Mouse (Mus musculus): ENCODE measurements at regions not wholly inside any gene's neighbourhood (a gene's known extent, or its start where the extent isn't known, plus 50 kb on each side); places are given as distances from the start of the nearest gene placed in this dataset.

GRCm38 (mm10) chr1:67359824-67360223 lies 237.0 kb downstream of the Cps1 start:
- no peak for DNase-seq (ENCODE audit: low spot score in 2 of 2)

- no peak for DNase-seq (ENCODE audit: low spot score in 2 of 2)
Measured at GRCm38 (mm10) chr1:67366038-67366437, 243.2 kb downstream of the Cps1 start.

GRCm38 (mm10) chr1:67366485-67366884 lies 243.7 kb downstream of the Cps1 start:
- DNase-seq (ENCODE audit: low spot score in 2 of 2), result no peak

- DNase-seq (ENCODE audit: low spot score in 2 of 2), result no peak
Measured at GRCm38 (mm10) chr1:67382366-67382765, 259.5 kb downstream of the Cps1 start.

GRCm38 (mm10) chr1:67385377-67385776 lies 262.6 kb downstream of the Cps1 start:
- DNase-seq (ENCODE audit: low spot score in 2 of 2), result no peak

GRCm38 (mm10) chr1:67386877-67387276 lies 264.1 kb downstream of the Cps1 start:
- no peak for DNase-seq (ENCODE audit: low spot score in 2 of 2)

GRCm38 (mm10) chr1:67397757-67398446 lies 275.1 kb downstream of the Cps1 start:
- DNase-seq (ENCODE audit: low spot score in 2 of 2), result peak; percentile 33

GRCm38 (mm10) chr1:67409531-67409930 lies 286.7 kb downstream of the Cps1 start:
- no peak for DNase-seq (ENCODE audit: low spot score in 2 of 2)

- DNase-seq (ENCODE audit: low spot score in 2 of 2), result no peak
Measured at GRCm38 (mm10) chr1:67417196-67417595, 294.4 kb downstream of the Cps1 start.

GRCm38 (mm10) chr1:67428398-67428797 lies 305.6 kb downstream of the Cps1 start:
- no peak for DNase-seq (ENCODE audit: low spot score in 2 of 2)

GRCm38 (mm10) chr1:67450831-67451230 lies 328.0 kb downstream of the Cps1 start:
- no peak for DNase-seq (ENCODE audit: low spot score in 2 of 2)

- no peak for DNase-seq (ENCODE audit: low spot score in 2 of 2)
Measured at GRCm38 (mm10) chr1:67464203-67464602, 341.4 kb downstream of the Cps1 start.

GRCm38 (mm10) chr1:67465527-67465926 lies 342.7 kb downstream of the Cps1 start:
- no peak for DNase-seq (ENCODE audit: low spot score in 2 of 2)

GRCm38 (mm10) chr1:67477006-67477405 lies 354.2 kb downstream of the Cps1 start:
- no peak for DNase-seq (ENCODE audit: low spot score in 2 of 2)

GRCm38 (mm10) chr1:67477966-67478365 lies 355.1 kb downstream of the Cps1 start:
- no peak for DNase-seq (ENCODE audit: low spot score in 2 of 2)

GRCm38 (mm10) chr1:67481974-67482373 lies 359.1 kb downstream of the Cps1 start:
- DNase-seq (ENCODE audit: low spot score in 2 of 2), result no peak

- no peak for DNase-seq (ENCODE audit: low spot score in 2 of 2)
Measured at GRCm38 (mm10) chr1:67504140-67504539, 381.3 kb downstream of the Cps1 start.

GRCm38 (mm10) chr1:67505746-67506145 lies 382.9 kb downstream of the Cps1 start:
- DNase-seq (ENCODE audit: low spot score in 2 of 2), result peak; percentile 27 to 45

- no peak for DNase-seq (ENCODE audit: low spot score in 2 of 2)
Measured at GRCm38 (mm10) chr1:67518295-67518694, 395.5 kb downstream of the Cps1 start.

GRCm38 (mm10) chr1:67558728-67559127 lies 435.9 kb downstream of the Cps1 start:
- DNase-seq (ENCODE audit: low spot score in 2 of 2), result no peak

- no peak for DNase-seq (ENCODE audit: low spot score in 2 of 2)
Measured at GRCm38 (mm10) chr1:67559179-67559578, 436.4 kb downstream of the Cps1 start.

- DNase-seq (ENCODE audit: low spot score in 2 of 2), result no peak
Measured at GRCm38 (mm10) chr1:67571616-67572015, 448.8 kb downstream of the Cps1 start.

- no peak for DNase-seq (ENCODE audit: low spot score in 2 of 2)
Measured at GRCm38 (mm10) chr1:67579732-67580131, 456.9 kb downstream of the Cps1 start.
